9 mouse cellular contexts compared by ENCODE assay signal in the genomic region with DNA sequence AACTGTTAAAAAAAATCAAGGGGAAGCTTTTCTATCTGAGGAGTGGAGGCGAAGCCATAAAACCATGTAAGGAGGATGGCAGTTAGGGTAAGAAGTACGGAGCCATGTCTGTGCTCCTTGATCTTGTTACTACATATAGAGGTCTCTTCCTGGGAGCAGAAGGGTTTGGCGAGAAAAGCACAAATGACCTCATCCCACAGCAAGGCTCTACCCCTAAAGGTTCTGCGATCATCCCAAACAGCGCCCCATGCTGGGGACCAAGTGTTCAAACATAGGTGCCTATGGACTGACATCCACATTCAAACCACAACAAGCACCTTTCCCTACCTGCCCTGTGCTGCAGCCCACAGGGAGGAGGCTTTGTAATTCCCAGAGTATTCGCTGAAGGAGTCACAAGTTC. TPM values are rescaled to one million over a fixed set of nuclear protein-coding genes. Genes with fewer than 3 reads are reported as not detected.
A peak's percentile ranks its signal among the peaks of the same experiment; 100 is the strongest.
DNase-seq lines count a peak whose midpoint lies in the region; ATAC-seq and TF ChIP-seq lines count a peak whose summit lies in the region.
"Had no signal": no experiment of that assay in that cellular context is flagged by ENCODE, and none has a peak within 500 bp of the region (broad histone marks: within the 10 kb centered on the region; RNA-seq: fewer than 3 reads in every experiment).

No protein-coding gene starts in this region.

- no peaks in the 10 kb centered on the region for H3K4me1 ChIP-seq in hindbrain, embryonic 11.5 days (replicated peaks; ENCODE audit: control insufficient read depth, insufficient read depth, low read length)
- no peaks in the 10 kb centered on the region for H3K4me1 ChIP-seq in limb, embryonic 10.5 days
- no peaks in the 10 kb centered on the region for H3K4me1 ChIP-seq in midbrain, embryonic 15.5 days

- DNase-seq in layer of hippocampus, adult 2 months (ENCODE audit: low spot score in 2 of 2), result peak in 1 of 2 experiments; percentile 36
- DNase-seq in layer of hippocampus, postnatal 36 days, result no peak
- peak; percentile 51 for DNase-seq in R1 (ENCODE audit: low read depth, low spot score)
- peak; percentile 33 for DNase-seq in hindbrain, embryonic 11.5 days (ENCODE audit: low spot score)
- no peak for DNase-seq in limb, embryonic 10.5 days (ENCODE audit: low spot score)
- peak; percentile 54 for DNase-seq in thymus, postnatal 25 days

- no peaks in the 10 kb centered on the region for H3K36me3 ChIP-seq in hindbrain, embryonic 11.5 days (ENCODE audit: control insufficient read depth, insufficient read depth, low read length)
- H3K36me3 ChIP-seq in limb, embryonic 10.5 days, result no peaks in the 10 kb centered on the region
- no peaks in the 10 kb centered on the region for H3K36me3 ChIP-seq in midbrain, embryonic 15.5 days (replicated peaks)

- WGBS in hindbrain, embryonic 11.5 days, result 50% methylated on average over 6 of the region's 6 CpGs
- 40% methylated on average over 6 of the region's 6 CpGs for WGBS in limb, embryonic 10.5 days
- 48% methylated on average over 6 of the region's 6 CpGs for WGBS in midbrain, embryonic 15.5 days

- no peaks in the 10 kb centered on the region for H3K9me3 ChIP-seq in hindbrain, embryonic 11.5 days (ENCODE audit: control insufficient read depth, low read length)
- no peaks in the 10 kb centered on the region for H3K9me3 ChIP-seq in limb, embryonic 10.5 days (replicated peaks)
- no peaks in the 10 kb centered on the region for H3K9me3 ChIP-seq in midbrain, embryonic 15.5 days

- ATAC-seq in erythroid progenitor cell, adult 5-6 weeks (replicated peaks; ENCODE audit: low FRiP score, poor library complexity, severe bottlenecking), result peak; percentile 49; the same call in 1 of the 2 replicates
- peak; percentile 56 for ATAC-seq in hindbrain, embryonic 11.5 days (ENCODE audit: low FRiP score)
- peak; percentile 79 for ATAC-seq in midbrain, embryonic 15.5 days (replicated peaks)

- peak overlapping the region; percentile 47 for H3K4me3 ChIP-seq in layer of hippocampus, adult 2 months
- H3K4me3 ChIP-seq in hindbrain, embryonic 11.5 days (ENCODE audit: low read depth, low read length), result no peak overlapping the region
- 0 out of 2 replicates have a peak overlapping the region, but pooled peaks have one; percentile 20 for H3K4me3 ChIP-seq in limb, embryonic 10.5 days
- peak overlapping the region; percentile 29 for H3K4me3 ChIP-seq in midbrain, embryonic 15.5 days

- no peak overlapping the region for H3K9ac ChIP-seq in hindbrain, embryonic 11.5 days (ENCODE audit: low read depth, low read length)
- no peak overlapping the region for H3K9ac ChIP-seq in midbrain, embryonic 15.5 days

- TF ChIP-seq CTCF in layer of hippocampus, adult 2 months (conservative IDR thresholded peaks at IDR 0.05), result peak; percentile 53

- H3K27ac ChIP-seq in layer of hippocampus, adult 2 months, result peak overlapping the region; percentile 65; the same call in 1 of the 2 replicates
- H3K27ac ChIP-seq in hindbrain, embryonic 11.5 days (ENCODE audit: low read depth, low read length), result no peak overlapping the region
- H3K27ac ChIP-seq in limb, embryonic 10.5 days, result no peak overlapping the region
- H3K27ac ChIP-seq in midbrain, embryonic 15.5 days, result no peak overlapping the region

- no peaks in the 10 kb centered on the region for H3K27me3 ChIP-seq in hindbrain, embryonic 11.5 days (ENCODE audit: control insufficient read depth, insufficient read depth, low read length)
- no peaks in the 10 kb centered on the region for H3K27me3 ChIP-seq in limb, embryonic 10.5 days (ENCODE audit: low read depth, poor library complexity, severe bottlenecking)
- H3K27me3 ChIP-seq in midbrain, embryonic 15.5 days (replicated peaks), result no peaks in the 10 kb centered on the region

- no peak overlapping the region for H3K4me2 ChIP-seq in hindbrain, embryonic 11.5 days (replicated peaks; ENCODE audit: low read depth, low read length)
- peak overlapping the region; percentile 41 for H3K4me2 ChIP-seq in midbrain, embryonic 15.5 days

RNA-seq across cellular contexts. Expression of gene Il2ra, which starts 21.8 kb away (rescaled TPM):
- total RNA-seq in layer of hippocampus, adult 2 months (2021), result under 1 TPM in 1 of 2 experiments, not detected in 1; 0.13 TPM
- total RNA-seq in layer of hippocampus, postnatal 36 days (2021), result under 1 TPM; 0.10 to 0.35 TPM
- total RNA-seq in erythroid progenitor cell, adult 5-6 weeks (2015; ENCODE audit: low replicate concordance), result 11.9 and 14.7 TPM in 2 replicates
- 1.3 and 5.4 TPM in 2 replicates for total RNA-seq in erythroid progenitor cell, adult 5-6 weeks (2017; ENCODE audit: low replicate concordance)
- not detected in 2 replicates for polyA plus RNA-seq in hindbrain, embryonic 11.5 days (2014; fragmentation: Nextera tagmentation; extraction: Ambion mirVana)
- not detected in 2 replicates for polyA plus RNA-seq in limb, embryonic 10.5 days (2016; fragmentation: Nextera tagmentation; extraction: Ambion mirVana)
- polyA plus RNA-seq in midbrain, embryonic 15.5 days (2015; fragmentation: Nextera tagmentation; extraction: Ambion mirVana), result 0.04 TPM in 1 of 2 replicates, not detected in the other

RNA-seq across cellular contexts. Expression of gene Gm17490, which starts 38.3 kb away (rescaled TPM):
- not detected for total RNA-seq in layer of hippocampus, adult 2 months (2021)
- not detected for total RNA-seq in layer of hippocampus, postnatal 36 days (2021)
- total RNA-seq in erythroid progenitor cell, adult 5-6 weeks (2015; ENCODE audit: low replicate concordance), result not detected in 2 replicates
- total RNA-seq in erythroid progenitor cell, adult 5-6 weeks (2017; ENCODE audit: low replicate concordance), result not detected in 2 replicates
- polyA plus RNA-seq in hindbrain, embryonic 11.5 days (2014; fragmentation: Nextera tagmentation; extraction: Ambion mirVana), result not detected in 2 replicates
- polyA plus RNA-seq in limb, embryonic 10.5 days (2016; fragmentation: Nextera tagmentation; extraction: Ambion mirVana), result not detected in 2 replicates
- polyA plus RNA-seq in midbrain, embryonic 15.5 days (2015; fragmentation: Nextera tagmentation; extraction: Ambion mirVana), result not detected in 2 replicates
- polyA plus RNA-seq: large intestine, adult 2 months had no signal

RNA-seq across cellular contexts. Expression of gene Il15ra, which starts 40.7 kb away (rescaled TPM):
- total RNA-seq in layer of hippocampus, adult 2 months (2021), result 1 to 10 TPM; 6.2 to 8.0 TPM
- total RNA-seq in layer of hippocampus, postnatal 36 days (2021), result 1 to 10 TPM; 5.3 to 8.4 TPM
- total RNA-seq in erythroid progenitor cell, adult 5-6 weeks (2015; ENCODE audit: low replicate concordance), result 7.2 TPM in 1 of 2 replicates, not detected in the other
- 8.1 and 38.3 TPM in 2 replicates for total RNA-seq in erythroid progenitor cell, adult 5-6 weeks (2017; ENCODE audit: low replicate concordance)
- 0.25 and 0.39 TPM in 2 replicates for polyA plus RNA-seq in hindbrain, embryonic 11.5 days (2014; fragmentation: Nextera tagmentation; extraction: Ambion mirVana)
- 0.30 and 0.81 TPM in 2 replicates for polyA plus RNA-seq in limb, embryonic 10.5 days (2016; fragmentation: Nextera tagmentation; extraction: Ambion mirVana)
- 0.59 and 1.3 TPM in 2 replicates for polyA plus RNA-seq in midbrain, embryonic 15.5 days (2015; fragmentation: Nextera tagmentation; extraction: Ambion mirVana)

Comparison
In these comparisons a context has a peak if more than half of its experiments do, and no peak if none do; other contexts are left out.
1. DNase-seq: peak in R1 (single experiment), hindbrain, embryonic 11.5 days (single experiment) and thymus, postnatal 25 days (single experiment); none in layer of hippocampus, postnatal 36 days (0 of 2) and limb, embryonic 10.5 days (single experiment).
2. Peak in every context shown above with its lines, with median percentiles within 50 percentile points of each other: ATAC-seq.